Mouse (Mus musculus): ENCODE results near the gene Sult1b1.
"Not testable (repeated sequence)": the region's sequence is repeated elsewhere in the genome, so short reads cannot be mapped to it uniquely, and the experiment has no call there.

The Sult1b1 gene

GRCm38 (mm10) chr5:87538111-87538510, at the start of gene Sult1b1:
Sult1b1 (minus strand) TSS chr5:87538195.
- no peak for DNase-seq

DNA sequence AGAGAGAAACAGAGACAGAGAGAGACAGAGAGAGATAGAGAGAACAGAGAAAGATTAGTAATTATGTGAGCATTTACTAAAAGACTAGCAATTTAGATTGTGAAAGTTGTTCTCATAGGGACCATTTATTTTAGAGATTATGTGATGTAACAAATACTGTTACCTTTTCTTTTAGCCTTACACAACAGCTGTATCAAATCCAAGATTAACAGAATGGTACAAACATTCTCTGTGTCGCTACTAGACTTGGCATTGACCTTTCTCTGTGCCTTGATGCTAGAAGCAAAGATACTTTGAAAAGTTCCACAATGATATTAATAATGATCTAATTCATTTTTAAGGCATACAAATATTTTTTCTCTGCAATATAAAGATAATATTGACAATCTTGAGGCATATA, 42.4 kb upstream of the Sult1b1 start:
- no peak for DNase-seq

DNA sequence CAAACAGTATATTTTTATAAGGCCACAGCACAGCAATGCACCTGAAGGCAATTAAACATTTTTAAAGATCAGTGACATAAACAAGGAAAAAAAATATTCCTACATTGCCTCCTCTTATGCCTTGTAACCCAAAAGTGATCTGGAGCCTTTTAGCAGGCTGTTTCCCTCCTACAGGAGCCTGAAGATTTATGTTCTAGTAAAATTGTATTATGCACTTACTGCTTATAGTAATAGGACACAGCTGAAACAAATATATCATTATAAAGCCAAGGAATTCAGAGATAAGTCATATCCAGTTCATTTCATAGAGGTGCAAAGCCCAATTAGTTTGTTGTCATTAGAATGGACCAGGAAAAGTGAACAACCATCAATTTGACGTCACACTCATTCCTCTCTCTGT, 36.2 kb upstream of the Sult1b1 start:
- DNase-seq = no peak

DNA sequence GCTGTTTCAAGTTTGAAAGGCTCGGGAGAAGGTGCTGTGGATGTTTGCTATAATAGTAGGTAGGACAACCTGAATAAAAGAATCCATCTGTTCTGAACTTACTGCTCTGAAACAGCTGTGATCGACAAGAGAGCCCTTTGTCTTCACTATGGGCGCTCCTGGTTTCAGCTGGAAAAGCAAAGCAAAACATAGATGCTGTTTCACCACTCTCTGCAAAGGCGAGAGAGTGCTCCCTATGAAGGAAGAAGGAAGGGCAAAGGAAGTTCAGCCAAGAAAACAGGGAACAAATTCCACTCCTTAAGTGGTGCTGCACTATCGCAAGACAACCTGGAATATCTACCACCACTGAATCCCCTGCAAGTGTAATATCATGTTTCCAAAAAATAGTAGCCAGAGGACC, 35.5 kb upstream of the Sult1b1 start:
- DNase-seq = no peak

- no peak for DNase-seq
Observed at GRCm38 (mm10) chr5:87572781-87573180, 34.8 kb upstream of the Sult1b1 start.

DNA sequence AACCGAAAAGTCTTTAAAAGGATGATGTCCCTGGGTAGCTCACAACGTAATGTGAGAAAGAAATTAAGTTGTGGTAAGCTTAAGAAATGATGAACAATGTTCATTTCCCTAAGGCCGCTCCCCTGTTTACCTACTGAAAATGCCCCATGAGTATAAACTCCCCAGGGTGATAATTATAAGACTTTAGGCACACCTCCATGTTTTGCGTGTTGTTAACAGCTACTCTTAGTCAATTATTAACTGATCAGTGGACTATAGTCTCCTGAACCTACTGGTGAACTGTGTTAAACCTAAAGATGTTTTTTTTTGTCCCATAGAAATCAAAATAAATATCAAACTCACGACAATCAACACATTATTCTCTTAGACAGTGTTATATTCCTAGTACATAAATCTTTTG, 30.9 kb upstream of the Sult1b1 start, which contains the start of gene Sult1d1:
Sult1d1 (minus strand) TSS at position 183 of the 400 bp plus-strand sequence.
- DNase-seq = no peak

GRCm38 (mm10) chr5:87567306-87567705, 29.3 kb upstream of the Sult1b1 start:
- DNase-seq = no peak

DNA sequence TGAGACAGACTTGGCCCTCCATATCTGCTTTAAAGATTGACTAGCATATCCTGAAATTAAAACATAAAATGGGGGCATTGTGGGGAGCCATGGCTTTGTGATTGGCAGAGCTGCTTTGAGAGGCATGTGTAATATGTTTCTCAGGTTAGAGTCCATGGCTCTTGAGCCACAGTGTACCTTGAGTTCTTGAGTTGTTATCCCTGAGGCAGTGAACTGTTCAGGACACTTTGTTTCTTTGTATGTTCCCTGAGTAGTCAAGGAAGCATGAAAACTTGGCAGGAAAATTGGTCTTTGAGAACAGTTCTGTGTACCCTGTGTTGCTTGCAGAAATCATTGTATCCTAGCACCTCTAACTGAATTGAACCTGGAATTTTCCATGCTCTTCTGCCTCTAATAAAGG, 25.0 kb upstream of the Sult1b1 start:
- DNase-seq = no peak

- DNase-seq = no peak
Observed at GRCm38 (mm10) chr5:87562526-87562925, 24.5 kb upstream of the Sult1b1 start.

GRCm38 (mm10) chr5:87560145-87560544, 22.1 kb upstream of the Sult1b1 start:
- DNase-seq = no peak

GRCm38 (mm10) chr5:87550935-87551334, 12.9 kb upstream of the Sult1b1 start:
- no peak for DNase-seq

DNA sequence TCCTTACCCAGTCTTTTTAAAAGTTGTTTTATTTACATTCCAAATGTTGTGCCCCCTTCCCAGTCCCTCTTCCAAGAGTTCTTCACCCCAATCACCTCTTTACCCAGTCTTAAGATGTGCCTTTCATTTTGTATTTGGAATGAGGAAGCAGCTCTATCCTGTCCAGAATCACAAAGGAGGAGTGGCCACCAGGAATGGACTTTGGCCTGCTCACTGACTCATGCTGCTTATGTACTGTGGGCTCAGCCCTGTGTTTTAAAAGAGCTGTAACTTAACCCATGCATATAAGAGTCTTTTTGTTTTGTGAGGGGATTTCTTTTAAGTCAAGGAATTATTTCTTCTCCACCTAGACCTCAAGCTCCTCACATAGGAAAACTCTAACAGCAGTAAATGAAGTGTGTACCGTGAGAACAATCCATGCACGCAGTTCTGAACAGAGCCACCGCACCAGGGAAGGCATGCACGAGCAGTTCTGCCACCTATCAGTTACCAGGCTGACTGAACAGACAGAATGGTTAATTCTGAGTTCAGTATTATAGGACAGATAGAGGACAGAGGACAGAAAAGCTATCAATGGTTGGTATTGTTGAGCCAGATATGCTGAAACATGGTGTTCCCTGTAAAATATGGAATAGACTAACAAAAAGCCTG, 1.9 kb downstream of the Sult1b1 start:
- no peak for DNase-seq

- DNase-seq = no peak
Observed at GRCm38 (mm10) chr5:87532288-87532687, 5.7 kb downstream of the Sult1b1 start.

DNA sequence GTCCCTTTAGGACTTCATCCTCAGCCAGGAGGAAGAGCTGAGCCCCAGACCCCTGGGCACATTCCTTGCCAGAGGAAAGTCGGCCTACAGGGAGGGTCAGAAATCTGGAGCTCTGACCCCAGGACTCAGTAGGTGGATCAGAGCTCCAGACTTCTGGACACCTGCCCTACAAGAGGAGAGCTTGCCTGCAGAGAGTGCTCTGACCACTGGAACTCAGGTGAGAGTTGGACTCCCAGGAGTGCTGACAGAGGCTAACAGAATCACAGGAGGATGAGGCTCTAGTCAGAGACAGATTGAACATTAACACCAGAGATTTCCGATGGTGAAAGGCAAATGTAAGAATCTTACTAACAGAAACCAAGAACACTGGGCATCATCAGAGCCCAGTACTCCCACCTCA, 14.4 kb downstream of the Sult1b1 start:
- DNase-seq = not testable (repeated sequence)

DNA sequence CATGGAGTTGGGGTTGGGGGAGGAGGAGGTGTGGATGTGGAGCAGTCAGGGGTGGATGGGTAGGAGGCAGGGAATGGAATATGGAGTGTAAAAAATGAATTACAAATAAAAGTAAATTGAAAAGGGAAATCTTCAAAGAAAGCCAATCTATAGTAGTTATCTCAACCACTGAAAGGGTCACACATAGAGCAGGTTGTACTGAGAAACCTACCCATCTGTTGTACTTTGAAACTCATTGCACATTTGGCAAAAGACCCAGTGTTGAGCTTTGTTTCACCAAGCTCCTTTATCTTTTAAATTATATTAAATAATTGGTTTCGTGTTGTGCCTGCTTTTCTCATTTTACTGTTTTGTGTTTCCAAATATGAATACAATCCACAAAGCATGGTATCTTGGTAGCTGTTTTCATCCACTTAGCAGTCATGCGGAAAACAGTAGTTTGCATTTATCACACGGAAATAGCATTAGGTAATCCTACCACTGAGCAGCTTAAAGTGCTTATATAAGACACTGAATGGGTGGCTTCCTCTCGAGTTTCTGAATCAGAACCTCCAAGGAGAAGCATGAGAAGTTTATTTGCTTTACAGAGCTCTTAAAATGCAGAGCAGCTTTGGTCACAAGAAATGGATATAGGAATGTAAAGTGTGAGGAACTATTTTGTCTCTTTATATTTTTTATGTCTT, 32.1 kb downstream of the Sult1b1 start:
- DNase-seq = no peak

DNA sequence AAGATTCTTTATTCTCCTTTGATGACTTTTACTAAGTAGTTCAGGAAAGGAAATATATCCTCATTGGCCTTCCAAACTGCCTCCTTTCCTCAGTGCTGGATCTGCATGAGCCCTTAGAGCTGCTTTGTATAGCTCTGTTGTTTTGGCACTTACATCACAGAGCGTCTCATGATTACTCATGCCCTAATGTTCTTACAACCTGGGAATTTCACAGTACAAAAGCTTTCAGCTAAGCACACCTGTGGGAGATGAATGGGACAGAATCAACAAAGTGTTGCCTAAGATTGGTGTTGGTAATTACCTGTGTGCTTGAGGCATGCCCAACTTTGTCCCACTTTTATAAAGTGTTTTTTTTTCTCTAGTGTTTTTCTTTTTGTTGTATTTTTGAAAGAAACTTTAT, 35.3 kb downstream of the Sult1b1 start:
- no peak for DNase-seq

DNA sequence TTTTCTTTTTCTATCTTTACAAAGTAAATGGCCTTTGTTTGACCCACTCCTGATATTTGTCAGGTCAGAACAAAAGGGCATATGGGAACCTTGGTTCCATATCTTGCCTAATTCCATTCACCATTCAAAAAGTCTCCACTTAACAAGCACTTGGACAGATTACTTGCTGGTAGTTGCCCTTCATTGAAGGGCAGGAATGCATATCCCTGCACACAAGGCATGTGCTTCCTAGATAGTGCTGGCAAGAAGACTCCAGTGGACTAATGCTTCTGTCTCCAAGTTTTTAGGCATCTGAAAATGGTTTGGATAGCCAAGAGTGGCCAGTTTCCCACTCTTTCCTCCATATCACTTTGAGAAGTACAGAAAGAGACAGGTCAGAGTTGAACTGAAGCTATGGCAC, 38.7 kb downstream of the Sult1b1 start:
- DNase-seq = no peak

- no peak for DNase-seq
Observed at GRCm38 (mm10) chr5:87498936-87499335, 39.1 kb downstream of the Sult1b1 start.

DNA sequence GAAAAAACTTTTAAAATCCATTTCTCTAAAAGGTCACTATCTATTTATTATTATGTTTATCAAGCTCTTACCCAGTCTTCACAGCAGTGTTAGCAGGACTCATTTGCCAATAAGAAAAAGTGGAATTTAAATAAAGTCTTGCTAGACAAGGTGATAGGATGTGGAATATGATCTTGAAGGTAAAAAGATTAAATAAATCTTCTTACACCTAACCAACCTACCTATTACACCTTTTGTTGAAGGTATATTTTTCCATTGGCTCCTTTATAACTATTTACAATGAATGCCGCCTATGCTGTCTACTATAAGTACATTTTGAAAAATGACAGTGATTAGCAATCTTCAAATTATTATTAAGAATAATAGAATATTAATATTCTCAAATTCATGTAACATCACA, 47.2 kb downstream of the Sult1b1 start, which contains the start of gene Ugt2a1:
Ugt2a1 (minus strand) TSS at position 101 of the 400 bp plus-strand sequence.
- no peak for DNase-seq

- DNase-seq = not testable (repeated sequence)
Observed at GRCm38 (mm10) chr5:87486706-87487105, 51.3 kb downstream of the Sult1b1 start, which contains the start of gene Gm43638. Gm43638 (minus strand) TSS chr5:87486806.

DNA sequence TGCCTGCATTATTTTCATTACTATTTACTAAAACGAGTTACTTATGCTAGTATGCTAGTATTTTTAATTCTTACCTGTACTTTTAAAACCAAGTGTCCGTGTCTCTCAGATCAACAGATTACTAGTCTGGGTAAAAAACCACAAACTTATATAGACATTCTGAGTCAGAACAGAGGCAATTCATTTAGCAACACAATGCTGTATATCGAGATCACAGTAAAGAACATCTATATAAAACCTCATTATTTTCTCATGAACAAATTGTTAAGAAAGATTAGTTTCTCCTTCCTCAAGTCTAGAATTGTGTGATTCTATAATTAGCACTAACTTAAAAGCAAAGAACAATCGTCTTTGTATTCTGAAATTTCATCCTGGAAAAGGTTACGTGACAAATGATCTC, 55.8 kb downstream of the Sult1b1 start, which contains the start of gene Ugt2a2:
Ugt2a2 (minus strand) TSS at position 101 of the 400 bp plus-strand sequence.
- DNase-seq = no peak
